Mouse (Mus musculus): ENCODE measurements around the gene Tada2b. TPM values are rescaled to one million over a fixed set of nuclear protein-coding genes. Genes with fewer than 3 reads are reported as not detected.

The Tada2b gene
- total RNA-seq (2021): 10 to 100 TPM; 13.3 to 15.0 TPM

DNA sequence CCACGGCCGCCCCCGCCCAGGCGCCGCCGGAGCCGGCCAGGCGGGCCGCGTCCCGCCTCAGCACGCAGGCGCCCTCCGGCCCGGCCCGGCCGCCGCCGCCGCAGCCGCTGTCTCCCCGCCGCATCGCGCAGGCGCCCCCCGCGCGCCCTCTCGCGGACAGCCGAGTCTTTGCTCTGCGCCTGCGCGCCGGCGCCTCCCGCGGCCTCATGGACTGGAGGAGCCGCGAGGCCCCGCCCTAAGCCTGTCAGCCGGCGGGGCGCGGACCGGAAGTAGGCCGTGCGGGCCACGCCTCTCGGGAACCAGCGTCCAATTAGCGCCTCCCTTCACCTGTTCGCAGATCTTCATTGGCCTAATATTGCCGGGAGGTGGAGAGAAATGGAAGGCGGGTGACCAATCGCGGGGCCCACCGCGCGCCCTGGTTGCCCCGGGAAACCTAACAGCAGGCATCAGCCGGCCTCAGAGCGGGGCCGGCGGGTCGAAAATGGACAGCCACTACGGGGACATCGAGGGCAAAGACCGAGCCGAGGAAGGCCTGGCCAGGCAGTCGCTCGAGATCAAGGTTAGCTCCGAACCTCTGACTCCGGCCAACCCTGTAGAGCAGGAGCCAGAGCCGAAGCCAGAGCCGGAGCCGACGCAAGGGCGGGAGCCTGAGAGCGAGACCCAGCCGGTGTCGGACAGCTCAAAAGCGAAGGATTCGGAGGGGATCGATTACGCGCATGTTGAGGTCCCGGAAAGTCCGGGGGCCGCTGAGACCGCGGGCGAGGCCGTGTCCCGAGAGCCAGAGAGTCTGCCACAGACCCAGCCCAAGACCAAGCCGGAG, at the start of gene Tada2b, which contains the start of gene Ccdc96:
TSS of gene Tada2b (minus strand) at position 115 of the 820 bp plus-strand sequence.
TSS of gene Ccdc96 (plus strand) at position 418 of the 820 bp plus-strand sequence.
- peak; percentile 95 to 96 for DNase-seq
- intact Hi-C loops (cut with DNase I): no loop called here

DNA sequence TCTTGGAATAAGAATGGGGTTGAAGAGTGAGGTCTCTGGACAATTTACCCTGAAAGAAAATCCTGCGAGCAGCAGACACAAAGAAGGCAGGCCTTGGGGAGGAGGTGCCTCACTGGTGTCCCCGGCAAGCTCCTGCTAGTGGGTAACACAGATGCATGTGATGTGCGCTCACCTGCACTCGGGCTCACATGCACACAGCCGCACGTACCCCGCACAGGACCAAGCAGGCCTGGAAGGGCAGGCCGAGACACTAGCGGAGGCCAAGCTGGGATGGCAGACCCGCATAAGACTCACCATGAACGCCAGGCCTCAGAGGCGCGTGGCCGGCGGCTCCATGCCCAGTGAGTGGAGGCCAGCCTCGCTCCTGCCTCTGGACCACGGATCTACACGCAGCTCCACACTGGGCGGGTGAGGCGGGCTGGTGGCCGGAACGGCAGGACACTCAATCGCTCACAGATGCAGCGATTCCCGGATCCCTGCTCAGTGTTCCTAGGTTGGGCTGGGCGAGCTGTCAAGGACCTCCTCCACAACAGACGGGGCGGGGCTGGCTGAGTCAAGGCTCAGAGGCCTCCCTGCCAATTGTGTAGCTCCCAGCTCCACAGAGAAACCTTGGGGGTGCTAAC, 46.2 kb upstream of the Tada2b start:
- DNase-seq: peak; percentile 94 to 98
- intact Hi-C loops (cut with DNase I): loop anchor here (1.0 kb wide), 1 partner anchor 51 kb away; no protein-coding TSS in a partner anchor

DNA sequence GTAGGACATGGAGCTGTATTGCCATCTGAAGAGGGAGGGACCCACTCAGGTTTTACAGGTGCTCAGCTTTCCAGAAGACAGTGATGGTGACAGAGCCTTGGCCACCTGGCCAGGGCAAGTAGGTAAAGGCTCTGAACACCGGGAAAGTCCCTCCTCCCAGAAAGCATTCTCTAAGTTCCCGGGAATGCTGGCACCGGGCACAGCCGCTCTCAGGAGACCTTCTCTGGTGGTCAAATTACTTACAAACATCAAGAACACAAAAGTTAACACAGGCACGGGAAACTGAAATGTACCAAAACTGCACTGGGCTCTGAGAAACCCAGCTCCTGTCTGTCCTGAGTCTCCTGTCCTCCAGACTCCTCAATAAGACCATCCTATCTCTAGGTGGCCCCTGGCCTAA, 45.6 kb upstream of the Tada2b start:
- intact Hi-C loops (cut with DNase I): loop anchor here (1.0 kb wide), 1 partner anchor 52 kb away; no protein-coding TSS in a partner anchor
- no peak for DNase-seq

DNA sequence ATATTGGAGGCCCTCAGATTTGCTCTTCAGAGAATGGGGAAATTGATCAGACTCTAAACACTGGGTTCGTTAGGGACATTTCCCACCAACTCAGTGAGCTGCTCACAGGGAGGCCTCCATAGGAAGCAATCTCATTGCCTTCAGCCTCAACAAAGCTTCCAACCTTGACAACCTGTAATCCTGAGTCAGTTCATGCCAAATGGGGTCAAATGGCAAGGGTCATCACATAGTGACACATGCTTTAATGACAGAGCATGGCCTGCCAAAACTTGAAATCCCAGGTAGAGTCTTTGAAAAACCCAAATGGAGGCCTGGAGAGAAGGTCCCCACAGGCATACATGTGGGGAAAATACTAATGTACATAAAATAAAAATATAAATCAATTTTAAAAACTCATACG, 42.8 kb upstream of the Tada2b start:
- no peak for DNase-seq
- intact Hi-C loops (cut with DNase I): loop anchor here (1.0 kb wide), 1 partner anchor 215 kb away; no protein-coding TSS in a partner anchor

DNA sequence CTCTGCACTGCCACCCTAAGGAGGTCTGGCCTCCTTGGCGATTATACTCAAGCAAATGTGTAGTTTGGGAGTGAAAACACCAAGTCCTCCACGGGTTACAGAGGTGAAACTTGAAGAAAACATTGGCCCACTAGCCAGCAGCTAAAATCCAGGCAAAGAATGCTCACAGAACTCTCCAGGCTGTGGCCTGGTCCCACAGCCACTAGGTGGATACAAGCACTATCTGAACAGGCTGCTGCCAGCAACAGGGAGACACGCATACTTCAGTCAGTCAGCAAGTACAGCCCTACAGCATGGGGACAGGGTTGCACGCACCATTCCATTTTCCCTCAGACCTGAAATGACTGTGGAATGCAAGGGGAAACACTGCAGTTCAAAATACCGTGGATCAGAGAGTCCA, 42.2 kb upstream of the Tada2b start:
- intact Hi-C loops (cut with DNase I): loop anchor here (1.0 kb wide), 1 partner anchor 216 kb away; no protein-coding TSS in a partner anchor
- DNase-seq: no peak

DNA sequence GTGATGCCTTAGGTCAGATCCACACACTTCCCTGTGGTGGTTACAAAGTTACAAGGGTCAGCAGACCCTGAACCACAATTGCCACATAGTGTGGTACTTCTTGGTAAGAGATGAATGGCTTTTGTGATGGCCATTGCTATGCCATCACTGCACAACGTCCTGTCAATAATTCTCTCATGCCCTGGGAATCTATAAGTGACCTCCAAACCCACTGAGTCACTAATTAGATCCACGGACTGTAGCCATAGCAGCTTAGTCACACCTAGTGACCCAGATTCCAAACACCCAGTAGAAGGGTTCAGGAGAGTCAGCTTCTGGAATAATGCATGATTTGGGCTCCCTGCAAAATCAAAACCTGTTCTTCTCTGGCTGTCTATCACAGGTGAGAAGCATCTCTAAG, 41.1 kb upstream of the Tada2b start:
- intact Hi-C loops (cut with DNase I): no loop called here

DNA sequence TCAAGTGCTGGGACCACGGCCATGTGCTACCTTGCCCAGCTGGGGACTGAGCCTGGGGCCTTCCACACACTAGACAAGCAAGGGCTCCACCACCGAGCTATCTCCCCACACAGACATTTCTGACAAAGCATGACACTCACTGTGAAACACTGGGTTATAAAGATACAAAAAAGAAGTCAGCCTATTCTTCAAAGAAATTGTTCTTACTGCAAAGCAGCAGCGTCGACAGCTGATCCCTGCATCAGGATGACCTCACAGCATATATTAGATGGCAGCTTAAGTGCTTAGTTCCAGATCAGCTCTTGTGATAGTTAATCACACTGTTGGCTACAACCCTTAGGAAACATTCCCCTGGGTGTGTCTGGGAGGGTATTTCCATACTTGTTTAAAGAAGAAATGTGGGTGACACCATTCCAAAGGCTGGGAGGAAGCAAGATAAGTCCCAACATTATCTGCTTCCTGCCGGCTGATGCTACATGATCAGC, 39.2 kb upstream of the Tada2b start:
- intact Hi-C loops (cut with DNase I): no loop called here
- no peak for DNase-seq

More for the DNA sequence above, 41.1 kb upstream of the Tada2b start:
- no peak for DNase-seq

DNA sequence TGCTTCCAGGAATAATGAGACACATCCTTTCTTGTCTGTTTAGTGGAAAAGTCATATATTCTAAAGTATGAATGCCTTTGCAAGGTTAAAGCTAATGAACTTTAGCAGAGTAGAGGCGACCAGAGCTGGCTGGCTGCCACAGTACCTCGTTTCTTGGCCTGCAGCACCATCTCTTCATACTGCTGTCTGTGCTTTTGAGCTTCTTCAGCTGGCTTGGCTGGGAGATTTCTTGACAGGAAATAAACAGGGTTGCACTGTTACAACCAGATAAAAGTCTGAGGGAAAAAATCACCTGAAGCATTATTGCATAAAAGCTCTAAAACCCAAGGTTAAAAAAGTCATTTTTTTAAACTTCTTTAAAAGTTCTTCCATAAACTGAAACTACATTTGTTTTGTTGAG, 38.7 kb upstream of the Tada2b start:
- DNase-seq: no peak
- intact Hi-C loops (cut with DNase I): no loop called here

DNA sequence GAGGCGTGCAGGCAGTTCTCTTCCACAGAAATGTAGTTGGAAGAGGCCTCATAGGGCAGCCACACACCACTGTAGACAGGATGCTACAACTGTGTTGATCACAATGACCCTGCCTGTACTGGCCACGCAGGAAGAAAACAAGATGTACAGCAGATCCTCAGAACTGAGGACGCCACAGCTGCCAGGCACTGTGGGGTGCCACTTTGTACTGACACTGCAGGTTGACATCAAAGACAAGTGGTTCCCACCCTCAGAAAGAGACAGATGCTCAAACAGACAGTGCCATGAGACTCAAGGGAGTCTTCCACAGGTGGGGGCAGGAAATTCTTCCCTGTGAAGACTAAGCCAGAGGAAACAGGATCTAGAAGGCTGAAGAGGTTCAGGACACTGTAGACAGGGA, 35.7 kb upstream of the Tada2b start:
- DNase-seq: no peak
- intact Hi-C loops (cut with DNase I): no loop called here

DNA sequence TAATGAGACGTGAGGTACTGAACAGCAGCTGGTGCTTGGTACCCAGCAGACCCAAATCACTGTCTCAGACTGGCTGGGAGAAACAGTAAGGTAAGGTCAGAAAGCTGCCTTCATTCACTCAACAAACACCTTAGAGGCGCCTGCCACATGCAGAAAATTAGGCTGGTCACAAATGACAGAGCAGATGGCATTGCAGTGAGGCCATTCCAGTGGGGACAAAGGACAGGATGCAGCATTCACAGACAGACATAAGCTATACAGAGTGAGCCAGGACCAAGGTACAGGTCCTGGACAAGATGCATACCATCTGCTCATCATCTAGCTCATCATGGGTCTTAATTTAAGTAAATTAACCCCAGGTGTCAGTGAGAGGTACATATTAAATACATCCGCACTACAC, 33.5 kb upstream of the Tada2b start:
- intact Hi-C loops (cut with DNase I): no loop called here
- no peak for DNase-seq

DNA sequence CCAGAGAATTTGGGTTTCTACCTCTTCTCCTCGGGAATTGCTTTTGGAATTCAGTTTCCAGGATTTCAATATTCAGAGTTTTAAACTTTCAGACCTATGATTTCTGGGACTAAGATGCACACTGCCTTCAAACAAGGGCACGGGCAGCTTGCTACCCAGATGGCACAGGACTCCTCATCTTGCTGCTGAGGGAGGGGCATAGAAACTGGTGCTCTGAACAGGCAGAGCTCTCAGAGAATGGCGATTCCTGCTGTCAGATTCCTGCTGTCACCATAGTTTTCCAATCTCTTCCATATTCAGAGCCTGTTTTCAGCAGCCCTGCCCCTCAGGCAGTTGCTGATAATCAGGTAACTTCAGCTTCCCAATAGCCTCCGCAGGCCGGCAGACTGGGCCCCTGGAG, 31.5 kb upstream of the Tada2b start:
- intact Hi-C loops (cut with DNase I): no loop called here
- no peak for DNase-seq

DNA sequence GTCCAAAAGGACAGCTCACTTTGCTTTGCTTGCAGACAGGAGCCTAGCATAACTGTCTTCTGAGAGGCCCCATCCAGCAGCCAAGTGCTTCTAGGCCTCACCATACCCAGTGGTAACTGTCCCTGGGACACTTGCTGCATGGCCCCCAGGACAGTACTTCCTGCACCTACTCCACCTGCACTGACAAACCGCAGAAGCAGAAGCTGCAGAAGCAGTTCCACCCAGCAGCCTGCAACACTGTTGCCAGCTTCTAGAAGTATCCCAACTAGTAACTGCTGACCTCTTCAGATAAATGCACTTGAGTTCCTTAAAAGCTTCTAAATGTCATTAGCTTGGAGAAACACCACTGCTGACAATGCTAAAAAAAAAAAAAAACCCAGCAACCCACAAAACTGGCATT, 31.0 kb upstream of the Tada2b start:
- DNase-seq: no peak
- intact Hi-C loops (cut with DNase I): no loop called here

DNA sequence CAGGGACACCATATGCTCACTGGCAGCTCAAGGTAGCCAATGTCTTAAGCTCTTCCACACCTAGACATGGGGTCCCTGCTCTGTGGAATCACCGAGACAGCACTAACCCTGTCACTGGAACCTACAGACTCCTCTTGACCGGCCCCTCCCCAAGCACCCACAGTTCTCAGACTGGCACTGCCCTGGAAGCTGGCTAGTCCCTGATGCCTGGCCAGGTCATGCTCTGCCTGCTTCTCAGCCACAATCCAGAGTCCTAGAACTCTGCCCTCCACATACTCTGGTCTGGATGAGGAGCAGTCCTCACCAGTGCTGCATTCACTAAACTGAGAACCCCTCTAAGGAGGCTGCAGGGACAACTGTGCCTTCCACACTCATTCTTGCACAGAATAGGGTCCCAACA, 26.9 kb upstream of the Tada2b start:
- intact Hi-C loops (cut with DNase I): no loop called here
- no peak for DNase-seq

DNA sequence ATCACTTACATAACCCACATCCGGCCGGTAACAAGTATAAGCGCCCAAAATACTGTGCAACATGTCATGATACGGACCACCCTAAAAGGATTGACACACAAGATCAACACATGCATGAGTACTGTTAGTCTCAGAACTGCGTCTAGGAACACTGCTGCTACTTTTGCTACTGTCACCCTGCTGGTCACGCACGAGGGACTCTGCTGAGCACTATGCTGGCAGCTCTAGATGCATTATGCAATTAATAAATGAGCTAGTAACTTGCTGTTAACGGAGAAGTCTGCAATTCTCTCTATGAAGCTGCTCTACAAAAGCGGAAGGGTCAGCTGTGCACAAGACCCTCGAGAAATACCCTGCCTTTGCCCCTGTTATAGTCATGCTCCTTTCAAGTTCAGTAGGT, 24.3 kb upstream of the Tada2b start:
- intact Hi-C loops (cut with DNase I): no loop called here
- no peak for DNase-seq

DNA sequence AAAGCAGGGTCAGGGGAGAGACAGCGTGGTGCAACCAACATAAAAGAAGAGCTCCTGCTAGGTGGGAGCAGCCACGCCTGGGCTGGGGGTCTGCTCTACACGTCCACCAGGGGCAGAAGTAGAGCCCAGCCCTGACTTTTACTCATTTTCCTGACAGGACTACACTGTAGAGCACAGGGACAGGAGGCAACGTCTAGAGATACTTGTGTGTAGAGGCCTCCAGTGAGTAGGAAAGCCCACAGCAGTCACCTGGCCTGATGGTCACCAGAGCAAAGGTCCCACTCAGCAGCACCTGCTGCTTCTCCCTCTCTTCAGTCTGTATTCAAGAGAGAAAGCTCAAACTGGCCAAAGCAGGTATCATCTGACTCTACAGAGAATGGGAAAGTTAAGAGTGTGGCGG, 21.6 kb upstream of the Tada2b start:
- intact Hi-C loops (cut with DNase I): no loop called here
- no peak for DNase-seq

DNA sequence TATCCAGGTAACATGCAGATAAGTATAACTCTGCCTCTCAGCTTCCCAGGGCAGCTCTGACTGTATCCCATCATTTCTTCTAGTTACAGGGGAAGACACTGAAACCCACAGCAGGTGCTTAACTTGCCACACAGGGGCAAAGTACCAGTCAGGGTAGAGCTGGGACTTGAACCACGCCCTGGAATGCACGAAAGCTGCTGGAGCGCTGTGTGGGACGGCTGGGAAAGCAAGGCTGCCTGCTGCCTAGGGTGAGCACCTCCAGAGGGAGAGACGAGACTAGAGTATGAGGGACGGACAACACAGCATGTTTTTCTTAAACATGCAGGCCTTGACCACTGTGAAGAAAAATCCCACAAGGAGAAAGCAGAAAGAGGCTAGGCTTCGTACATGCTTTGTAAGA, 21.1 kb upstream of the Tada2b start:
- DNase-seq: no peak
- intact Hi-C loops (cut with DNase I): no loop called here

DNA sequence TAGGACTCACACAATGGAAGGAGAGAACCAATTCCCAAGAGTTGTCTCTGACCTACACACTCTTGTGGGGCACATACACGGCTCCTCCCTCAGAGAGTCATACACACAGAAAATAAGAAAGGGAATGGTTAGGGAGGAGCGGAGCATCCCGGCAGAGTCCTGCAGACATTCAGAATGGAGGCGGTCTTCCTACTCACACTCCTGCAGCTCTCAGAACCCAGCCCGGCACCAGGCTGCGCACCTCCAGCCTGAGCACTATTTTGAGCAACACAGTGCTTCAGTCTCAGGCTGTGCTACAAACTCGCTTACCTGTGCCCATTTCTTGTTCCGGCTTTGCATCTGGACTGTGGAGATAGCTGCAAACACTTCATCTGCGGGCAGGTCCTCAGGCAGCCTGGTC, 10.6 kb upstream of the Tada2b start:
- intact Hi-C loops (cut with DNase I): no loop called here
- no peak for DNase-seq

DNA sequence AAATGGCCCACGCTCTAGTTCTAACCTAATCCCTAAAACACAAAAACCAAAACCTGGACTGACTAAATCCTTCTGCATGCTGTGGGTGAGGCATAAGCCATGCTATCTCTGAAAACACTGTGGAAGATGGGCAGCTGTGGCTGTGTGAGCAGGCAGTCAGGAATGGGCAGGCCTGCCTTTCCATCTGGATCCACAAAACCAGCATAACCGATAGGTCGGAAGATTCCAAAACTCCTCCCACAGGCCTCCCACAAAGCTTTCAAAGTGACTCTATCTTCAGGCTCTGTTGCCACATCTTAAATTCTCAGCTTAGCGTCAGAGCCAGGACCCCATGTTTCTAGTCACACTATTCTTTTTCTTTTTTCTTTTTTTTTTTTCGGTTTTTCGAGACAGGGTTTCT, 9.8 kb upstream of the Tada2b start:
- DNase-seq: no peak
- intact Hi-C loops (cut with DNase I): no loop called here

DNA sequence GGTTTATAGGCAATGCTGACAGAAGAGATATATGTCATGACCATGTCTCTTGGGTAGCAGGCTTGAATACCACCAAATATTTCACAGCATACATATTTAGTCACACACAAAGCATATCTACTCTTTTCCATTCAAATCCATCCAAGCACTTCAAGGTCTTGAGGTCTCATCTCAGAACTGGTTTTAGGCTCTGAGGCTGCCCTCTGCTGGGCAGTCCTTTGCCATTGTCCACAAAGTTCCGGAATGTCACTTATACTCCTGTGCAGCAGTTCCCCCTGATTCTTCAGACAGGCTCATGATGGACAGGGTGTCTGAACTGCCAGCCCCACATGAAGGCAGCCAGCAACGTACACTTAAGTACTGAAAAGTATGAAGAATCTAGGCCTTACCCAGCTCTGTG, 5.1 kb upstream of the Tada2b start:
- intact Hi-C loops (cut with DNase I): loop anchor here (1.0 kb wide), 1 partner anchor 27 kb away; no protein-coding TSS in a partner anchor
- DNase-seq: peak in 1 of 2 experiments; percentile 51

DNA sequence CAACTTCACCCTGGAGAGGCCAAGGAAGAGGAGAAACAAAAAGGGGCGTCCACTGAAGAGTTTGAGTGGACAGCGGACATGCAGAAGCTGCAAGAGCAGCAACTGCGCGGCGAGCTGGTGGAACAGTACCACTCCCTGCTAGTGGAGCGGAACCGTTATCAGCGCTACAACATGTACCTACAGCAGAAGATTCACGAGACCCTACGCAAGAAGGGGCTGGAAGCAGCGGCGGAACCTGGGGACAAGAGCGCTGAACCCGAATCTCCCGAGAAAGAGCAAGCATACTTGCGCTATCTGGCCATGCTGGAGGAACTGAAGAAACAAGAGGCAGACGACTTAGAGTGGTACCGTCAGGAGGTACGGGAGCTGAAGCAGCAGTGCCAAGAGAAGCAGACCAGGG, 1.2 kb upstream of the Tada2b start:
- intact Hi-C loops (cut with DNase I): no loop called here
- DNase-seq: no peak

DNA sequence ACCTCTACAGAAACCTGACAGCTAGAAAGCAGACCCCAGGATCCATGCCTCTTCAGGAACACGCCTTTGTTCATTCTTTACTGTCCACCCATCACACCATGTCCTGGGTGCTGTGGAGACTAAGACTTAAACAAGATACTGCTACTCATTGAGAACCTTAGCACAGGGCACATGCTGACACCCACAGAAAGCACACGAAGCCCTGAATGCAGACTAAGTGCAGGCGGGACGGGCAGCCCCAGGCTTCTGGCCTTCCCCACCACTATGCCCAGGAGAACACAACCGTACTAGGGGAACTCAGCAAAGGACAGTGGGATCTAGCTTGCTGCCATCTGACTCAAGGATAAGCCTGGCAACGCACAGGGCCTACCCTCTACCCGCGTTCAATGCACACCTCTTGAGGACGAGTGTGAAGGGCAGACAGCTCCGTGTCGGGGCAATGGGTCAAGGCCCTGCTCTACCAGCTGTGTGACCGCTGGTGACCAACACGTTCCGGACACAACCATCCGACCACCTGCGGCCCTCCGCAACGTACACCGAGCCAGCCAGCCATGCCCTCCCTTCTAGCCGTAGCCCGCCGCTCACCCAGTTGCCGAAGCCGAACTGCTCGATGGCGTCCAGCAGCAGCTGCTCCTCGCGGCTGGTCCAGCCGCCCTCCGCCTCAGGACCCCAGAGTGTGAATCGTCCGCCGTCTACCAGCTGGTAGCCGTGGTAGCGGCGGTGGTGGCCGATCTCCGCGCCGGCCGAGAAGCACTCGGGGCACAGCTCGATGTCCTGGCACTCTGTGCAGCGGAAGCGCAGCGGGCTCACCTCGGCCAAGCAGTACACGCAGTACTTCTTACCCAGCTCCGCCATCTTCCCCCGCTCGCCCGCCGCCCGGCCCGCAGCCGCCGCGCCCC, 633 bp downstream of the Tada2b start:
- peak; percentile 44 to 69 for DNase-seq
- intact Hi-C loops (cut with DNase I): loop anchor here (2.0 kb wide), 1 partner anchor 15 kb away; no protein-coding TSS in a partner anchor

All from heart, postnatal 36 days (tissue).